Mouse (Mus musculus): ENCODE data around the gene Ube2d2b. TPM values are rescaled to one million over a fixed set of nuclear protein-coding genes. Genes with fewer than 3 reads are reported as not detected.
A peak's percentile ranks its signal among the peaks of the same experiment; 100 is the strongest.

The Ube2d2b gene
- polyA plus RNA-seq, 1 experiment from 2014 or later, result 0.20 TPM

GRCm38 (mm10) chr5:107801234-107801633 lies 28.7 kb upstream of the Ube2d2b start:
- H3K4me2 ChIP-seq (ENCODE audit: low read depth, low read length), result no peak overlapping the region
- ATAC-seq (ENCODE audit: low read depth), result no peak
- H3K36me3 ChIP-seq (ENCODE audit: control insufficient read depth, insufficient read depth, low read length), result peaks cover 7% of the 10 kb centered on the region; the same call in 1 of the 2 replicates
- H3K27ac ChIP-seq (ENCODE audit: low read length), result no peak overlapping the region
- no peaks in the 10 kb centered on the region for H3K27me3 ChIP-seq (ENCODE audit: control insufficient read depth, insufficient read depth, low read depth, low read length)
- no peak overlapping the region for H3K4me3 ChIP-seq (ENCODE audit: low read length)
- H3K9me3 ChIP-seq (ENCODE audit: control insufficient read depth, low read length), result no peaks in the 10 kb centered on the region
- H3K9ac ChIP-seq (ENCODE audit: low read length), result no peak overlapping the region
- H3K4me1 ChIP-seq (replicated peaks; ENCODE audit: control insufficient read depth, insufficient read depth, low read length), result no peaks in the 10 kb centered on the region
- WGBS, result 83% methylated on average over 2 of the region's 2 CpGs

- Histone ChIP-seq H3K4me1 (replicated peaks; ENCODE audit: control insufficient read depth, insufficient read depth, low read length) (no peaks in the 10 kb centered on the region), H3K4me3 (ENCODE audit: low read length) (no peak overlapping the region), H3K9me3 (ENCODE audit: control insufficient read depth, low read length) (no peaks in the 10 kb centered on the region), H3K9ac (ENCODE audit: low read length) (no peak overlapping the region), H3K36me3 (ENCODE audit: control insufficient read depth, insufficient read depth, low read length) (0 out of 2 replicates have a peak, but pooled peaks cover 2% of the 10 kb centered on the region), H3K27ac (ENCODE audit: low read length) (no peak overlapping the region), H3K27me3 (ENCODE audit: control insufficient read depth, insufficient read depth, low read depth, low read length) (no peaks in the 10 kb centered on the region), H3K4me2 (ENCODE audit: low read depth, low read length) (no peak overlapping the region)
- ATAC-seq (ENCODE audit: low read depth), result no peak
These were observed 27.3 kb upstream of the Ube2d2b start for GRCm38 (mm10) chr5:107802621-107803020.

GRCm38 (mm10) chr5:107807496-107807895 lies 22.4 kb upstream of the Ube2d2b start:
- peak; percentile 84 for ATAC-seq (ENCODE audit: low read depth)

GRCm38 (mm10) chr5:107814651-107815050 lies 15.2 kb upstream of the Ube2d2b start:
- no peak overlapping the region for H3K27ac ChIP-seq (ENCODE audit: low read length)
- no peak overlapping the region for H3K9ac ChIP-seq (ENCODE audit: low read length)
- H3K4me3 ChIP-seq (ENCODE audit: low read length), result no peak overlapping the region
- peaks cover 8% of the 10 kb centered on the region for H3K36me3 ChIP-seq (ENCODE audit: control insufficient read depth, insufficient read depth, low read length)
- H3K27me3 ChIP-seq (ENCODE audit: control insufficient read depth, insufficient read depth, low read depth, low read length), result no peaks in the 10 kb centered on the region
- H3K4me1 ChIP-seq (replicated peaks; ENCODE audit: control insufficient read depth, insufficient read depth, low read length), result no peaks in the 10 kb centered on the region
- H3K4me2 ChIP-seq (ENCODE audit: low read depth, low read length), result no peak overlapping the region
- no peak for ATAC-seq (ENCODE audit: low read depth)
- 82% methylated on average over 2 of the region's 2 CpGs for WGBS
- no peaks in the 10 kb centered on the region for H3K9me3 ChIP-seq (ENCODE audit: control insufficient read depth, low read length)

More at GRCm38 (mm10) chr5:107807496-107807895, 22.4 kb upstream of the Ube2d2b start:
- Histone ChIP-seq H3K27me3 (ENCODE audit: control insufficient read depth, insufficient read depth, low read depth, low read length) (no peaks in the 10 kb centered on the region), H3K4me3 (ENCODE audit: low read length) (no peak overlapping the region), H3K9me3 (ENCODE audit: control insufficient read depth, low read length) (no peaks in the 10 kb centered on the region), H3K4me1 (replicated peaks; ENCODE audit: control insufficient read depth, insufficient read depth, low read length) (no peaks in the 10 kb centered on the region), H3K4me2 (ENCODE audit: low read depth, low read length) (no peak overlapping the region), H3K9ac (ENCODE audit: low read length) (no peak overlapping the region), H3K36me3 (ENCODE audit: control insufficient read depth, insufficient read depth, low read length) (no peaks in the 10 kb centered on the region; the same call in 1 of the 2 replicates), H3K27ac (ENCODE audit: low read length) (no peak overlapping the region)
- 47% methylated on average over 4 of the region's 4 CpGs for WGBS

GRCm38 (mm10) chr5:107822521-107822920 lies 7.4 kb upstream of the Ube2d2b start:
- Histone ChIP-seq H3K9me3 (ENCODE audit: control insufficient read depth, low read length) (no peaks in the 10 kb centered on the region), H3K4me1 (replicated peaks; ENCODE audit: control insufficient read depth, insufficient read depth, low read length) (no peaks in the 10 kb centered on the region; the same call in 1 of the 2 replicates), H3K9ac (ENCODE audit: low read length) (no peak overlapping the region), H3K27ac (ENCODE audit: low read length) (no peak overlapping the region), H3K27me3 (ENCODE audit: control insufficient read depth, insufficient read depth, low read depth, low read length) (no peaks in the 10 kb centered on the region), H3K4me2 (ENCODE audit: low read depth, low read length) (no peak overlapping the region), H3K36me3 (ENCODE audit: control insufficient read depth, insufficient read depth, low read length) (peaks cover 2% of the 10 kb centered on the region; the same call in 1 of the 2 replicates), H3K4me3 (ENCODE audit: low read length) (no peak overlapping the region)
- whole genome bisulfite sequencing, result 84% methylated on average over 1 of the region's 1 CpGs
- ATAC-seq (ENCODE audit: low read depth), result no peak

GRCm38 (mm10) chr5:107831351-107831750 lies 1.5 kb downstream of the Ube2d2b start:
- WGBS, result 89% methylated on average over 3 of the region's 3 CpGs
- no peak overlapping the region for H3K9ac ChIP-seq (ENCODE audit: low read length)

GRCm38 (mm10) chr5:107834287-107834686 lies 4.4 kb downstream of the Ube2d2b start:
- 39% methylated on average over 1 of the region's 1 CpGs for WGBS
- ATAC-seq (ENCODE audit: low read depth), result peak; percentile 93
- Histone ChIP-seq H3K4me2 (ENCODE audit: low read depth, low read length) (no peak overlapping the region), H3K9me3 (ENCODE audit: control insufficient read depth, low read length) (peaks cover 6% of the 10 kb centered on the region), H3K4me3 (ENCODE audit: low read length) (no peak overlapping the region), H3K27me3 (ENCODE audit: control insufficient read depth, insufficient read depth, low read depth, low read length) (no peaks in the 10 kb centered on the region), H3K27ac (ENCODE audit: low read length) (no peak overlapping the region), H3K4me1 (replicated peaks; ENCODE audit: control insufficient read depth, insufficient read depth, low read length) (peaks cover 13% of the 10 kb centered on the region), H3K9ac (ENCODE audit: low read length) (no peak overlapping the region), H3K36me3 (ENCODE audit: control insufficient read depth, insufficient read depth, low read length) (peaks cover 10% of the 10 kb centered on the region)

More at GRCm38 (mm10) chr5:107831351-107831750, 1.5 kb downstream of the Ube2d2b start:
- H3K4me3 ChIP-seq (ENCODE audit: low read length), result no peak overlapping the region
- no peaks in the 10 kb centered on the region for H3K27me3 ChIP-seq (ENCODE audit: control insufficient read depth, insufficient read depth, low read depth, low read length)
- ATAC-seq (ENCODE audit: low read depth), result no peak
- H3K27ac ChIP-seq (ENCODE audit: low read length), result no peak overlapping the region
- H3K36me3 ChIP-seq (ENCODE audit: control insufficient read depth, insufficient read depth, low read length), result peaks cover 10% of the 10 kb centered on the region
- H3K4me2 ChIP-seq (ENCODE audit: low read depth, low read length), result no peak overlapping the region
- H3K9me3 ChIP-seq (ENCODE audit: control insufficient read depth, low read length), result peaks cover 6% of the 10 kb centered on the region
- H3K4me1 ChIP-seq (replicated peaks; ENCODE audit: control insufficient read depth, insufficient read depth, low read length), result peaks cover 8% of the 10 kb centered on the region

GRCm38 (mm10) chr5:107838891-107839644 lies 9.2 kb downstream of the Ube2d2b start:
- H3K27ac ChIP-seq (ENCODE audit: low read length), result no peak overlapping the region
- no peak overlapping the region for H3K9ac ChIP-seq (ENCODE audit: low read length)
- WGBS, result 28% methylated on average over 3 of the region's 3 CpGs
- ATAC-seq (ENCODE audit: low read depth), result no peak
- 0 out of 2 replicates have a peak, but pooled peaks cover 4% of the 10 kb centered on the region for H3K36me3 ChIP-seq (ENCODE audit: control insufficient read depth, insufficient read depth, low read length)
- no peaks in the 10 kb centered on the region for H3K27me3 ChIP-seq (ENCODE audit: control insufficient read depth, insufficient read depth, low read depth, low read length)
- H3K4me1 ChIP-seq (replicated peaks; ENCODE audit: control insufficient read depth, insufficient read depth, low read length), result peaks cover 12% of the 10 kb centered on the region
- no peaks in the 10 kb centered on the region for H3K9me3 ChIP-seq (ENCODE audit: control insufficient read depth, low read length)
- no peak overlapping the region for H3K4me2 ChIP-seq (ENCODE audit: low read depth, low read length)
- H3K4me3 ChIP-seq (ENCODE audit: low read length), result no peak overlapping the region

GRCm38 (mm10) chr5:107840549-107841238 lies 10.8 kb downstream of the Ube2d2b start:
- no peak for ATAC-seq (ENCODE audit: low read depth)
- no peak overlapping the region for H3K9ac ChIP-seq (ENCODE audit: low read length)
- H3K4me3 ChIP-seq (ENCODE audit: low read length), result no peak overlapping the region
- H3K4me2 ChIP-seq (ENCODE audit: low read depth, low read length), result no peak overlapping the region
- H3K36me3 ChIP-seq (ENCODE audit: control insufficient read depth, insufficient read depth, low read length), result 0 out of 2 replicates have a peak, but pooled peaks cover 4% of the 10 kb centered on the region
- no peak overlapping the region for H3K27ac ChIP-seq (ENCODE audit: low read length)
- no peaks in the 10 kb centered on the region for H3K9me3 ChIP-seq (ENCODE audit: control insufficient read depth, low read length)
- H3K4me1 ChIP-seq (replicated peaks; ENCODE audit: control insufficient read depth, insufficient read depth, low read length), result peaks cover 8% of the 10 kb centered on the region
- no peaks in the 10 kb centered on the region for H3K27me3 ChIP-seq (ENCODE audit: control insufficient read depth, insufficient read depth, low read depth, low read length)
- WGBS, result 93% methylated on average over 5 of the region's 5 CpGs

All from lung, embryonic 16.5 days (tissue).